Mouse (Mus musculus): ENCODE data around the gene Psmb3.

GRCm38 (mm10) chr11:97714356-97714755, 11.2 kb downstream of the Psmb3 start:
- TF ChIP-seq EP300 (IDR thresholded peaks at IDR 0.05; ENCODE audit: low read depth) = no peak
- peak; percentile 14; the same call in 1 of the 2 replicates for TF ChIP-seq CTCF (IDR thresholded peaks at IDR 0.05; ENCODE audit: low read depth)

Data from heart, postnatal 0 days (tissue).